Mouse (Mus musculus) neural tube, embryonic 11.5 days (tissue): ENCODE results near the gene Evl. TPM values are rescaled to one million over a fixed set of nuclear protein-coding genes. Genes with fewer than 3 reads are reported as not detected.

Source experiments
- ATAC-seq: fragments of 200-750 bp; cut with Nextera tagmentation; 2 replicates; pipeline ENCODE4 v1.8.0; 2017; ENCODE audit warnings: moderate number of reproducible peaks, mild to moderate bottlenecking, moderate TSS enrichment, moderate library complexity; ENCODE audit not compliant: insufficient read depth, low FRiP score, low TSS enrichment
- DNase-seq: peaks from one replicate; pipeline ENCODE4 v3.0.0-alpha.2; 2015; ENCODE audit warnings: low spot score
- H3K27ac ChIP-seq: fragments of 300-500 bp; sonication (generic); 2 replicates; pipeline ENCODE4 v1.5.1; 2014; ENCODE audit warnings: low read depth, mild to moderate bottlenecking, low read length
- H3K27me3 ChIP-seq: fragments of 300-500 bp; sonication (generic); 2 replicates; pipeline ENCODE4 v1.6.1; 2014; ENCODE audit warnings: mild to moderate bottlenecking, low read length, mixed read lengths; ENCODE audit not compliant: control insufficient read depth, insufficient read depth
- H3K36me3 ChIP-seq: fragments of 300-500 bp; sonication (generic); 2 replicates; pipeline ENCODE4 v1.6.1; 2014; ENCODE audit warnings: mild to moderate bottlenecking, low read length, moderate library complexity, mixed read lengths; ENCODE audit not compliant: control insufficient read depth, insufficient read depth
- H3K4me1 ChIP-seq: fragments of 300-500 bp; sonication (generic); 2 replicates; pipeline ENCODE4 v1.6.1; 2014; ENCODE audit warnings: low read length, mixed read lengths; ENCODE audit not compliant: control insufficient read depth, insufficient read depth
- H3K4me2 ChIP-seq: fragments of 300-500 bp; sonication (generic); 2 replicates; pipeline ENCODE4 v1.6.1; 2014; ENCODE audit warnings: low read depth, mild to moderate bottlenecking, moderate library complexity
- H3K4me3 ChIP-seq: fragments of 300-500 bp; sonication (generic); 2 replicates; pipeline ENCODE4 v1.5.1; 2014; ENCODE audit warnings: low read depth, low read length
- H3K9ac ChIP-seq: fragments of 300-500 bp; sonication (generic); 2 replicates; pipeline ENCODE4 v1.6.1; 2014; ENCODE audit warnings: mild to moderate bottlenecking, low read length
- H3K9me3 ChIP-seq: fragments of 300-500 bp; sonication (generic); 2 replicates; pipeline ENCODE4 v1.6.1; 2016; ENCODE audit warnings: low read length; ENCODE audit not compliant: control insufficient read depth
- WGBS: fragments of 180-500 bp; shearing (Covaris S2); extraction: QIAGEN DNeasy Blood & Tissue Kit; methylation state at CpG from one replicate; pipeline ENCODE4 v1.1.7; 2014; 5-methylcytosine and 5-hydroxymethylcytosine counted together
- polyA plus RNA-seq: library from polyadenylated mRNA; unstranded; fragments of >200 nt; fragmentation: Nextera tagmentation; extraction: Ambion mirVana; gene quantifications from 2 replicates; pipeline ENCODE4 v1.2.1, GENCODE M21; 2014

The Evl gene
- polyA plus RNA-seq, 1 experiment from 2014 or later, result 123 TPM

DNA sequence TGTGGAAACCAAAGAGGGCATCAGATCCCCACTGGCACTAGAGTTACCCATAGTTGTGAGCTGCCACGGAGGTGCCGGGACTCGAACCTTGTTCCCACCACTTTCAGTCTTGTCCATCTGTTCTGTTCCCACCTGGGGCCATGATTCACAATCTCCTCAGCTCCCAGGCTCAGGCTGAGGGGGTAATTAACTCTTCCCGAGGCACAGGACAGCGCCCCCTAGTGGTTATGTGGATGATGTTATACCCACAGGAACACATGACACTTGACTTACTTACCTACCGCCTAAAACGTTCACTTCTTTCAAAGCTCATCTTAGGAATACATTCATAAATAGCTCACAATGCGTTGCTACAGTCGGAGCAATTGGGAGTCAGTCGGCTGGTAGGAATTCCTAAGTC lies 18.1 kb upstream of the Evl start:
- 70% methylated on average over 10 of the region's 10 CpGs for WGBS
- no peaks in the 10 kb centered on the region for H3K27me3 ChIP-seq

DNA sequence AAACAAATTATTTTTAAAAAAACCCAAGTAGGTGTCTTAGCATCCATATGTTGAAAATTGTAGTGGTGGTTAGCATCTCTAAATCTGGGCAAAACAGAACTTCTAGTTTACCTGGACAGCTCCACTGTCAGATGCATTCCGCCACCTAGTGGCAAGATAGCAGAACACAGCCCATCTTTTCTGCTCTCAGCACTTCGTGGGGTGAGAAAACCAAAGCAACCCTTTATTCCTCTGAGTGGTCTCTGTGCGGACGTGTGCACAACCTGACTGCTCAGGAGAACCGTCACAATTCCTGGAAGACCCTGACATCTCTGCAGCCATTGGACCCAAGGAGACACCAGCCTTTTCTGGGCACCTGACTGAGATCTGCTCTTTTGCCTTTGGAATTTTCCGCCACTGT lies 13.4 kb upstream of the Evl start:
- Histone ChIP-seq H3K4me3 (no peak overlapping the region), H3K27ac (no peak overlapping the region), H3K27me3 (no peaks in the 10 kb centered on the region), H3K4me2 (no peak overlapping the region), H3K9me3 (no peaks in the 10 kb centered on the region), H3K36me3 (peaks cover 5% of the 10 kb centered on the region), H3K9ac (no peak overlapping the region), H3K4me1 (no peaks in the 10 kb centered on the region)
- ATAC-seq (no peak; the same call in 1 of the 2 replicates), DNase-seq (peak; percentile 38)
- WGBS, result 35% methylated on average over 6 of the region's 6 CpGs

More for the DNA sequence above, 18.1 kb upstream of the Evl start:
- Histone ChIP-seq H3K9ac (no peak overlapping the region), H3K9me3 (no peaks in the 10 kb centered on the region), H3K4me2 (no peak overlapping the region), H3K27ac (no peak overlapping the region), H3K36me3 (peaks cover 7% of the 10 kb centered on the region), H3K4me1 (no peaks in the 10 kb centered on the region), H3K4me3 (no peak overlapping the region)
- no peak for ATAC-seq
- DNase-seq, result no peak

DNA sequence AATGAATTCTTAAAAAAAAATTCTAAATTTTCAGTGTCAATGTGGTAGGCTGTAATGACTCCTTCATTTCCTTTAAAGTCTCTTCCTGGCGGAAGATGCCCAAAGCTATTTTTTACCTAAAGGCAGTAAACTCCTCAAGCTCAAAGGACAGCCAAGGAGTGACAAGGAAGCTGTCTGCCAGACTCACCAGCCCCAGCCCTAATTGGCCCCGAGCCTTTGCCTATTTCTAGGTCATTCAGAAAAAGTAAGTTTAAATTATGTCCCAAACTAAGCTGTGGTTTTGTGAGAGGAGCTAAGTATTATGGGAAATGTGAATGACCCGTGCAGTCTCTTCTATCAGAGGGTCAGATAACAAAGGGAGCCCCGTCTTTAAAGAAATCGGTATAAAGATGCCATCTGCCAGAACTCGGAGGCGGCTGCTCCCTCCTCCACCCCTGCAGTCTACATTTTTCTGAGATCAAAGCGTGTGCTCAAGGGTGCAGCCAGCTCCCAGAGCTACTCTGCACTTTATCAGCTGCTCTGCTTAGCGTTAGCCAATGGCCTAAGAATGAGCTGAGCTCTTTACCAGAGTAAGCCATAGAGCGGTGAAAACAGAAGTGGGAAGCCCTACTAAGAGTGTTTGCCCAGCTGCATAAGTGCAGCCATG lies 7.9 kb upstream of the Evl start:
- peak; percentile 75 for ATAC-seq
- WGBS, result 10% methylated on average over 10 of the region's 10 CpGs
- Histone ChIP-seq H3K4me2 (no peak overlapping the region), H3K9ac (no peak overlapping the region), H3K36me3 (no peaks in the 10 kb centered on the region), H3K27me3 (no peaks in the 10 kb centered on the region), H3K4me3 (no peak overlapping the region), H3K9me3 (no peaks in the 10 kb centered on the region), H3K27ac (peak overlapping the region; percentile 65), H3K4me1 (peaks cover 3% of the 10 kb centered on the region; the same call in 1 of the 2 replicates)
- peak; percentile 49 for DNase-seq

DNA sequence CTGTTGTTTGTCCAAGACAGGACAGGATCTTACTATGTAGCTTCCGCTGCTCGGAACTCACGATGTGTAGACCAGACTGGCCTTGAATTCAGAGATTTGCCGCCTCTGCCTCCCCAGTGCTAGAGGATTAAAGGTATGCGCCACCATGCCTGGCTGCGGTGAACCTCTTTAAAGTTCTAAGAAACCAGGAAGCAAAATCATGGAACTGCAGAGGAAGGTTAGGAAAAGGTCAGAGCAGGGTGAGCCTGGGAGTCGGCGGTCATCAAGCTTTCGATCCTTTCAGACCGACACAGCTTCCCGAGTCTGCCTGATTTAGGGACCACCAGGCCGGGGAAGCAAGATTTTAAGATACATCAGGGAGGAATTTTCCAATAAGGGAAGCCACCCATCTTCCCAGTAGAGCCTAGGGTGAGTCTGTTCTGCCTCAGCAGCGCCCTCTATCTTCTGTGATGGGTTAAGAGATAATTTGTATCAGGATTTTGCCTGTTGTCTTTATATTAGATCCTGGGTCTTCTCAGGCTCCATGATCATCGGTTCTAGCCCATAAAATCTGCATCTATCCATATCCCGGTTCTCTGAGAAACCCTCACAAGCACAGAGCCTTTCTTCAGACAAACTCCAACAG lies 7.2 kb upstream of the Evl start:
- Histone ChIP-seq H3K9ac (no peak overlapping the region), H3K4me2 (peak overlapping the region; percentile 12; the same call in 1 of the 2 replicates), H3K36me3 (no peaks in the 10 kb centered on the region), H3K4me1 (peaks cover 5% of the 10 kb centered on the region), H3K9me3 (no peaks in the 10 kb centered on the region), H3K27ac (peak overlapping the region; percentile 65), H3K4me3 (no peak overlapping the region), H3K27me3 (no peaks in the 10 kb centered on the region)
- no peak for DNase-seq
- 64% methylated on average over 15 of the region's 15 CpGs for WGBS
- ATAC-seq, result no peak

DNA sequence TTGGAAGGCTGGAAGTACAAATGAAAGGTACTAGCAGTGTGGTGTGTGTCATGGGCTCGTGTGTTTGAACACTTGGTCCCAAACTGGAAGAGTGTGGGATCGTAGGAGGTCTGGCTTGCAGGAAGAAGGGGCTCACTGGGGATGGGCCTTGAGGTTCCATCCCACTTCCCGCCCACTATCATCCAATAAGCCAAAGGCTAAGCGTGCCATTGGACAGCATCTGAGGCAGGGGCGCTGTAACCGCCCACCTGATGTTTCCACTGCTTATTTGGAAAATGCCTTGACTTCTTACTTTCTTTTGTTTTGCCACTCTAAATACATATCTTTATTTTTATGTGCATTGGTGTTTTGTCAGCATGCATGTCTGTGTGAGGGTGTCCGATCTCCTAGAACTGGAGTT lies 2.8 kb upstream of the Evl start:
- no peak overlapping the region for H3K4me3 ChIP-seq
- peaks cover 21% of the 10 kb centered on the region for H3K4me1 ChIP-seq
- DNase-seq (no peak), ATAC-seq (no peak)
- WGBS, result 82% methylated on average over 7 of the region's 7 CpGs
- no peak overlapping the region for H3K27ac ChIP-seq
- no peaks in the 10 kb centered on the region for H3K27me3 ChIP-seq
- no peaks in the 10 kb centered on the region for H3K9me3 ChIP-seq
- H3K36me3 ChIP-seq, result no peaks in the 10 kb centered on the region
- H3K9ac ChIP-seq, result no peak overlapping the region
- H3K4me2 ChIP-seq, result no peak overlapping the region

DNA sequence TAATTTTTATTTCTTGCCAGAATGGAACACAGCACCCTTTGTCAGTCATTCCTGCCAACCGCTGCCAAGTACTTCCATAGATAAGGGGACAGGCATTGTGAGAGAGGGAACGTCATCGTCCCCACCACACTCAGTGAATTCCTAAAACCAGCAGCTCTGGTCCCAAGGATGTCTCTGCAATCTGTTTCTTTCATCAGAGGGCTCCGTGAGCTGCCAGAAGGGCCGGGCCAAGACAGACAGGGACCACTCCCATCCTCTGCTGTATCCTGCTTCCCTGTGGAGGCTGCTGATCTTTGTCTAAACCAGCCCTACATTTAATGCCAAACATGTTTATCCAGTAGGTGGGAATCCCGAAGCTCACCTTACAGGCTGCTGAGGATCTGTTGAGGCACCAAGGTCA lies 1.4 kb upstream of the Evl start:
- H3K36me3 ChIP-seq, result no peaks in the 10 kb centered on the region
- no peaks in the 10 kb centered on the region for H3K27me3 ChIP-seq
- no peaks in the 10 kb centered on the region for H3K9me3 ChIP-seq
- ATAC-seq (no peak), DNase-seq (no peak)
- peaks cover 25% of the 10 kb centered on the region for H3K4me1 ChIP-seq
- H3K9ac ChIP-seq, result no peak overlapping the region
- H3K4me3 ChIP-seq, result no peak overlapping the region
- no peak overlapping the region for H3K4me2 ChIP-seq
- 45% methylated on average over 6 of the region's 6 CpGs for WGBS
- H3K27ac ChIP-seq, result no peak overlapping the region

DNA sequence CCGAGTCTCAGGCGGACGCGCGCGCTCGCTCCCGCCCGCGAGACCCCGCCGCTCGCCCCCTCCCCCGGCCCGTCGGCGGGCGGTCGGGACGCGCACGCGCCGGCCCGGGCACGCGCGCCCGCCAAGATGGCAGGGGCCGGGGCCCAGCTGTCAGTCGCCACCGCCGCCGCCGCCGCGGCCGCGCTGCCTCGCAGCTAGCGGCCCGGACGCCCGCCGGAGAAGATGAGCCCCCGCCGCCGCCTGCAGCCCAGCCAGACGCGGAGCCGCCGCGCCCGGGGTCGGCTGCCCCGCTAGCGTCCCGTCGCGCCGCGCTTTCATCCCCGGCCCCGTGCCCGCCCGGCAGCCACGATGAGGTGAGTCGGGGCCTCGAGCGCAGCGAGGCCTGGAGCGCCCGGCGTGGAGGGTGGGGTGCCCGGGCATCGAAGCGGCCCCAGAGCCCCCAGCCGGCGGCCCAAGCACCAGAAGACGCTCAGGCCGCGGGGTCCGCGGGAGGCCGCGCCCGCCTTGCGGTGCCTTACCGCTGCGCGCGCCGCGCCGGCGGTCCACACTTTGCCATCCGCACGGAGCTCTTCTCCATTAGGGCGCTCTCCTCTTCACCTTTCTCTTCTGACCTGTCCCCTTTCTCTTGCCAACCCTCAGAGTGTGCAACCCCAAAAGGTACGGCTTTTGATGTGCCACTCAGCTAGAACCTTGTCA lies 489 bp downstream of the Evl start:
- DNase-seq (peak; percentile 56), ATAC-seq (peak; percentile 51)
- no peaks in the 10 kb centered on the region for H3K27me3 ChIP-seq
- H3K36me3 ChIP-seq, result no peaks in the 10 kb centered on the region
- peak overlapping the region; percentile 99 for H3K4me3 ChIP-seq
- peaks cover 33% of the 10 kb centered on the region for H3K4me1 ChIP-seq
- peak overlapping the region; percentile 91 for H3K27ac ChIP-seq
- under 1% methylated on average over 56 of the region's 100 CpGs for WGBS
- H3K9me3 ChIP-seq, result no peaks in the 10 kb centered on the region
- H3K9ac ChIP-seq, result peak overlapping the region; percentile 98
- peak overlapping the region; percentile 43 for H3K4me2 ChIP-seq

DNA sequence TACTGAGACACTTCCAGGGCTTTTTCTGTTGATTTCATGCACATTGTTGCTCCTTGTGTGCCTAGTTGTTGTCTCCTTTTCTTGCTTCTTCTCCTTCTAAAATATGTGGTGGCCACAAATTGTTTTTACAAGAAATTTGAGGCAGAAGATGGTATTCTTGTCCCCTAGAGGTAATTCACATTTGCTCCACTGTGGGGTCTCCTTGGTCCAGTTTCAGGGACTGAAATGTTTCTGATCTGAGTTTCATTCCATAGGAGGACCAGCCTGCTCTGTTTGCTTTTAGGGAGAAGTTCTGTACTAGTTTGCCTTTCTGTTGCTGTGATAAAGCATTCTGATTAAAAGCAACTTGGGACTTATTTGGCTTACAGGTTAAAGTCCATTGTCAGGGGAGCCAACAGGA lies 3.7 kb downstream of the Evl start:
- DNase-seq, result no peak
- Histone ChIP-seq H3K4me1 (peaks cover 29% of the 10 kb centered on the region), H3K4me2 (no peak overlapping the region), H3K9ac (no peak overlapping the region), H3K27me3 (no peaks in the 10 kb centered on the region), H3K36me3 (no peaks in the 10 kb centered on the region), H3K4me3 (no peak overlapping the region), H3K27ac (no peak overlapping the region), H3K9me3 (no peaks in the 10 kb centered on the region)
- no peak for ATAC-seq

DNA sequence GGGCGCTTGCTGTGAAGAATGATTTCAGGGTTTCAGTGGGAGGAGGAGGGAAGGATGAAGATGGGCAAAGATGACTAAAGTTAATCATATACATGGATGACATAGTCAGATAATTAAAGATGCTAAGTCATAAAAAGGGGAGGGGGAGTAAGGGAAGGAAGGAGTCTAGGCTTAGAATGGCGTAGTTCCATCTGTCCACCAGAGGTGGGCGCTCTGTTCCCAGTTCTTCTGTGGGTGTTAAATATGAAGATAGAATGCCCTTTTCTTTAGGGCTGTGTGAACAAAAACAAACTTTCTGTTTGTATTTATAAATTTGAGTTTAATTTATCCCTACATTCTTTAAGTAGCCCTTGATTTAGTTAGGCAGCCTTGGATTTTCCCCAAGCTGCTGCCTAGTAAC lies 8.7 kb downstream of the Evl start:
- Histone ChIP-seq H3K9me3 (no peaks in the 10 kb centered on the region), H3K4me2 (no peak overlapping the region), H3K27ac (no peak overlapping the region), H3K27me3 (no peaks in the 10 kb centered on the region), H3K36me3 (no peaks in the 10 kb centered on the region), H3K4me3 (no peak overlapping the region), H3K4me1 (peaks cover 19% of the 10 kb centered on the region), H3K9ac (no peak overlapping the region)
- ATAC-seq (no peak), DNase-seq (no peak)
- WGBS, result 86% methylated on average over 3 of the region's 3 CpGs
